Mouse (Mus musculus) cerebellum, postnatal 36 days (tissue): Measurements from ENCODE around the gene Rpp38.

Experiments
- DNase-seq, 2 experiments: peaks; one replicate each; pipeline ENCODE4 v3.0.0; 2021 to 2022; ENCODE audit warnings: mixed read lengths in 2 of 2

Gene Rpp38

GRCm38 (mm10) chr2:3332484-3333242 lies at the start of gene Rpp38:
TSS of gene Rpp38 (minus strand) at chr2:3332643.
- DNase-seq: peak; percentile 95 to 96

- DNase-seq: no peak
Measured at GRCm38 (mm10) chr2:3365127-3365526, 32.7 kb upstream of the Rpp38 start.

- no peak for DNase-seq
Measured at GRCm38 (mm10) chr2:3361067-3361466, 28.6 kb upstream of the Rpp38 start.

- DNase-seq: no peak
Measured at GRCm38 (mm10) chr2:3357887-3358286, 25.4 kb upstream of the Rpp38 start.

GRCm38 (mm10) chr2:3356311-3356710 lies 23.9 kb upstream of the Rpp38 start:
- DNase-seq: no peak

GRCm38 (mm10) chr2:3355793-3356192 lies 23.4 kb upstream of the Rpp38 start:
- DNase-seq: no peak

- no peak for DNase-seq
Measured at GRCm38 (mm10) chr2:3353160-3353559, 20.7 kb upstream of the Rpp38 start.

GRCm38 (mm10) chr2:3348919-3349318 lies 16.5 kb upstream of the Rpp38 start:
- DNase-seq: peak in 1 of 2 experiments; percentile 12

GRCm38 (mm10) chr2:3348422-3348821 lies 16.0 kb upstream of the Rpp38 start:
- no peak for DNase-seq

- DNase-seq: peak; percentile 53 to 64
Measured at GRCm38 (mm10) chr2:3335611-3336301, 3.3 kb upstream of the Rpp38 start, which contains the start of gene Acbd7. TSS of gene Acbd7 (plus strand) at chr2:3336168.

- no peak for DNase-seq
Measured at GRCm38 (mm10) chr2:3333761-3334160, 1.3 kb upstream of the Rpp38 start.

GRCm38 (mm10) chr2:3332056-3332455 lies 387 bp downstream of the Rpp38 start:
- DNase-seq: no peak

GRCm38 (mm10) chr2:3331071-3331703 lies 1.3 kb downstream of the Rpp38 start:
- peak in 1 of 2 experiments; percentile 9 for DNase-seq

GRCm38 (mm10) chr2:3327351-3327750 lies 5.1 kb downstream of the Rpp38 start:
- peak; percentile 70 to 72 for DNase-seq

GRCm38 (mm10) chr2:3326547-3326946 lies 5.9 kb downstream of the Rpp38 start:
- no peak for DNase-seq

- DNase-seq: no peak
Measured at GRCm38 (mm10) chr2:3324381-3325130, 7.9 kb downstream of the Rpp38 start.

GRCm38 (mm10) chr2:3323132-3323531 lies 9.3 kb downstream of the Rpp38 start:
- no peak for DNase-seq

- DNase-seq: peak; percentile 62 to 71
Measured at GRCm38 (mm10) chr2:3305426-3306025, 26.9 kb downstream of the Rpp38 start.

- no peak for DNase-seq
Measured at GRCm38 (mm10) chr2:3295826-3296225, 36.6 kb downstream of the Rpp38 start.

GRCm38 (mm10) chr2:3292170-3292569 lies 40.3 kb downstream of the Rpp38 start:
- DNase-seq: no peak

GRCm38 (mm10) chr2:3289581-3289980 lies 42.9 kb downstream of the Rpp38 start:
- no peak for DNase-seq

GRCm38 (mm10) chr2:3286243-3286642 lies 46.2 kb downstream of the Rpp38 start:
- DNase-seq: no peak
